Mouse (Mus musculus) liver, adult 2 months (tissue): ENCODE data around the gene Glis1.

Experiments
- CTCF ChIP-seq: fragments of 200-500 bp; IDR thresholded peaks from 2 replicates; pipeline ENCODE4 v1.5.1; 2011; ENCODE audit warnings: low read depth, low read length, control low read depth
- POLR2A ChIP-seq: fragments of 200-500 bp; IDR thresholded peaks from 2 replicates; pipeline ENCODE4 v1.6.1; 2011; ENCODE audit warnings: low read length, control low read depth; ENCODE audit not compliant: insufficient read depth; ENCODE audit errors: extremely low read depth

GRCm38 (mm10) chr4:107539021-107539420, 104.6 kb downstream of the Glis1 start:
- no peak for TF ChIP-seq CTCF
- no peak for TF ChIP-seq POLR2A
